Mouse (Mus musculus): ENCODE measurements at regions not wholly inside any gene's neighbourhood (a gene's known extent, or its start where the extent isn't known, plus 50 kb on each side); places are given as distances from the start of the nearest gene placed in this dataset.
A peak's percentile ranks its signal among the peaks of the same experiment; 100 is the strongest.

- DNase-seq (ENCODE audit: low spot score in 2 of 2): no peak
Measured at GRCm38 (mm10) chr1:122607309-122607708, 1039.5 kb upstream of the Ddx18 start.

GRCm38 (mm10) chr1:122575954-122576353 is 1008.2 kb upstream of the Ddx18 start:
- DNase-seq (ENCODE audit: low spot score in 2 of 2): peak; percentile 2 to 3

GRCm38 (mm10) chr1:122551596-122551995 is 983.8 kb upstream of the Ddx18 start:
- no peak for DNase-seq (ENCODE audit: low spot score in 2 of 2)

- DNase-seq (ENCODE audit: low spot score in 2 of 2): no peak
Measured at GRCm38 (mm10) chr1:122509580-122509979, 941.8 kb upstream of the Ddx18 start.

GRCm38 (mm10) chr1:122501707-122502106 is 933.9 kb upstream of the Ddx18 start:
- no peak for DNase-seq (ENCODE audit: low spot score in 2 of 2)

- DNase-seq (ENCODE audit: low spot score in 2 of 2): no peak
Measured at GRCm38 (mm10) chr1:122478003-122478402, 910.2 kb upstream of the Ddx18 start.

- DNase-seq (ENCODE audit: low spot score in 2 of 2): no peak
Measured at GRCm38 (mm10) chr1:122463931-122464330, 896.1 kb upstream of the Ddx18 start.

- DNase-seq (ENCODE audit: low spot score in 2 of 2): no peak
Measured at GRCm38 (mm10) chr1:122459056-122459455, 891.3 kb upstream of the Ddx18 start.

- no peak for DNase-seq (ENCODE audit: low spot score in 2 of 2)
Measured at GRCm38 (mm10) chr1:122454881-122455280, 887.1 kb upstream of the Ddx18 start.

GRCm38 (mm10) chr1:122453617-122454016 is 885.8 kb upstream of the Ddx18 start:
- no peak for DNase-seq (ENCODE audit: low spot score in 2 of 2)

GRCm38 (mm10) chr1:122439358-122439757 is 871.6 kb upstream of the Ddx18 start:
- DNase-seq (ENCODE audit: low spot score in 2 of 2): peak in 1 of 2 experiments; percentile 7

- DNase-seq (ENCODE audit: low spot score in 2 of 2): no peak
Measured at GRCm38 (mm10) chr1:122423503-122423902, 855.7 kb upstream of the Ddx18 start.

GRCm38 (mm10) chr1:122396342-122396741 is 828.6 kb upstream of the Ddx18 start:
- DNase-seq (ENCODE audit: low spot score in 2 of 2): peak; percentile 32 to 34

- DNase-seq (ENCODE audit: low spot score in 2 of 2): peak; percentile 26 to 53
Measured at GRCm38 (mm10) chr1:122393660-122394355, 826.0 kb upstream of the Ddx18 start.

GRCm38 (mm10) chr1:122357015-122357414 is 789.2 kb upstream of the Ddx18 start:
- peak; percentile 91 to 97 for DNase-seq (ENCODE audit: low spot score in 2 of 2)

- DNase-seq (ENCODE audit: low spot score in 2 of 2): no peak
Measured at GRCm38 (mm10) chr1:122351530-122351929, 783.7 kb upstream of the Ddx18 start.

- no peak for DNase-seq (ENCODE audit: low spot score in 2 of 2)
Measured at GRCm38 (mm10) chr1:122333267-122333666, 765.5 kb upstream of the Ddx18 start.

GRCm38 (mm10) chr1:122328276-122328675 is 760.5 kb upstream of the Ddx18 start:
- no peak for DNase-seq (ENCODE audit: low spot score in 2 of 2)

All from right cerebral cortex, adult 2 months (tissue).